Mouse (Mus musculus): Measurements from ENCODE around the gene Olfr10.

GRCm38 (mm10) chr11:49265101-49265500 is 39.4 kb upstream of the Olfr10 start:
- TF ChIP-seq E2F4 (IDR thresholded peaks at IDR 0.05; ENCODE audit: insufficient read depth), result no peak
- no peak for TF ChIP-seq TCF12 (IDR thresholded peaks at IDR 0.05; ENCODE audit: insufficient read depth, poor library complexity, severe bottlenecking)
- TF ChIP-seq MAX (IDR thresholded peaks at IDR 0.05; ENCODE audit: low read depth), result no peak
- no peak for TF ChIP-seq USF1 (IDR thresholded peaks at IDR 0.05; ENCODE audit: low read depth)
- no peak for TF ChIP-seq POLR2A (IDR thresholded peaks at IDR 0.05; ENCODE audit: insufficient read length, low read depth)
- no peak for TF ChIP-seq POLR2AphosphoS2 (IDR thresholded peaks at IDR 0.05; ENCODE audit: insufficient read length, low read depth)
- no peak for TF ChIP-seq SRF (IDR thresholded peaks at IDR 0.05; ENCODE audit: control insufficient read depth, insufficient read length, low read depth)
- TF ChIP-seq MYOG (IDR thresholded peaks at IDR 0.05; ENCODE audit: control insufficient read depth in 1 of 3, insufficient read depth in 1 of 3, insufficient read length in 2 of 3, low read depth in 2 of 3), result no peak
- no peak for TF ChIP-seq CEBPB (IDR thresholded peaks at IDR 0.05; ENCODE audit: insufficient read depth, poor library complexity, severe bottlenecking)
- TF ChIP-seq REST (IDR thresholded peaks at IDR 0.05; ENCODE audit: insufficient read depth, insufficient read length), result no peak
